Mouse (Mus musculus) CD8-positive naive resting alpha-beta T cell, adult 2 months (primary cell): Measurements from ENCODE around the gene Cit.

Experiments
- DNase-seq, 2 experiments: peaks; one replicate each; pipeline ENCODE4 v3.0.0; 2022; ENCODE audit warnings: low read depth in 2 of 2, low spot score in 2 of 2

The Cit gene

GRCm38 (mm10) chr5:116029071-116029470 lies 184.0 kb downstream of the Cit start:
- peak; percentile 51 to 66 for DNase-seq

GRCm38 (mm10) chr5:116030566-116031189 lies 185.6 kb downstream of the Cit start:
- DNase-seq = no peak

- DNase-seq = peak; percentile 58 to 65
Measured at GRCm38 (mm10) chr5:116031190-116031577, 186.1 kb downstream of the Cit start.

- DNase-seq = no peak
Measured at GRCm38 (mm10) chr5:116036465-116036864, 191.4 kb downstream of the Cit start.

- no peak for DNase-seq
Measured at GRCm38 (mm10) chr5:116037731-116038130, 192.7 kb downstream of the Cit start.

GRCm38 (mm10) chr5:116039706-116040105 lies 194.6 kb downstream of the Cit start:
- DNase-seq = no peak

- no peak for DNase-seq
Measured at GRCm38 (mm10) chr5:116042241-116042640, 197.2 kb downstream of the Cit start.

- DNase-seq = no peak
Measured at GRCm38 (mm10) chr5:116045581-116045980, 200.5 kb downstream of the Cit start.

GRCm38 (mm10) chr5:116046246-116046645 lies 201.2 kb downstream of the Cit start:
- no peak for DNase-seq

- DNase-seq = no peak
Measured at GRCm38 (mm10) chr5:116048321-116048720, 203.2 kb downstream of the Cit start.

- no peak for DNase-seq
Measured at GRCm38 (mm10) chr5:116049821-116050220, 204.7 kb downstream of the Cit start.

GRCm38 (mm10) chr5:116052171-116052570 lies 207.1 kb downstream of the Cit start:
- no peak for DNase-seq

GRCm38 (mm10) chr5:116052826-116053225 lies 207.7 kb downstream of the Cit start:
- DNase-seq = no peak
